9 mouse cellular contexts compared by ENCODE assay signal in the genomic region with DNA sequence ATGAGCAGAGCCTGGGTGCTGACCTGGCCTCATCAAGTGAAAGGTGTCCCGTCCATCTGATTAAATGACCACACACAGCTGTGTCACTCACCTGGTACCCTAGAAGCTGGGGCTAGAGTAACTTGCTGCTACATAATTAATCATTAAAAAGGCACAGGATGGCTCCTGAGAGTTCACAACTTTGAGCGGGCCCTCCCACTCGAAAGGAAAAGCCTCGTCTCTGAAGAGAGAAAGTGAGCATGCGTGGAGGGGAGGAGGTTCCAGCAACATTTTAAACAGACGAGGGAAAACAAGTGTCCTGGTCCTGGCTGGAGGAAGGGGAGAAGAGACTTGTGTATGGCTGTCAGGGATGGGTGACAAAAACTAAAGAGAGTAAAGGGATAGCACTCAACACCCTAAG. TPM values are rescaled to one million over a fixed set of nuclear protein-coding genes. Genes with fewer than 3 reads are reported as not detected.
DNase-seq lines count a peak whose midpoint lies in the region; ATAC-seq and TF ChIP-seq lines count a peak whose summit lies in the region.
"Had no signal": no experiment of that assay in that cellular context is flagged by ENCODE, and none has a peak within 500 bp of the region (broad histone marks: within the 10 kb centered on the region; RNA-seq: fewer than 3 reads in every experiment).

No protein-coding gene starts in this region.

- no peak for TF ChIP-seq EP300 in liver, postnatal 0 days (IDR thresholded peaks at IDR 0.05; ENCODE audit: low read depth)

- no peaks in the 10 kb centered on the region for H3K27me3 ChIP-seq in embryonic facial prominence, embryonic 11.5 days (ENCODE audit: control insufficient read depth, insufficient read depth, low read length)
- no peaks in the 10 kb centered on the region for H3K27me3 ChIP-seq in kidney, adult 2 months (replicated peaks; ENCODE audit: control insufficient read depth, insufficient read depth, low read length)
- no peaks in the 10 kb centered on the region for H3K27me3 ChIP-seq in liver, postnatal 0 days (ENCODE audit: insufficient read depth, low read length)
- no peaks in the 10 kb centered on the region for H3K27me3 ChIP-seq in cerebellum, adult 2 months (ENCODE audit: control insufficient read depth, insufficient read depth, low read length)

- ATAC-seq in embryonic facial prominence, embryonic 11.5 days (replicated peaks; ENCODE audit: insufficient number of reproducible peaks, low FRiP score, low TSS enrichment, low read depth), result no peak
- no peak for ATAC-seq in liver, postnatal 0 days

- TF ChIP-seq CTCF in gastrocnemius, adult 2 months (IDR thresholded peaks at IDR 0.05), result no peak
- no peak for TF ChIP-seq CTCF in kidney, adult 2 months (conservative IDR thresholded peaks at IDR 0.05; ENCODE audit: insufficient read depth, insufficient read length, low read depth, low read length)
- no peak for TF ChIP-seq CTCF in liver, postnatal 0 days (IDR thresholded peaks at IDR 0.05; ENCODE audit: low read depth)
- TF ChIP-seq CTCF in cerebellum, adult 2 months (IDR thresholded peaks at IDR 0.05; ENCODE audit: borderline replicate concordance, insufficient read depth, low read depth, low read length), result no peak

- peak overlapping the region; percentile 86 for H3K4me3 ChIP-seq in gastrocnemius, adult 2 months
- H3K4me3 ChIP-seq in embryonic facial prominence, embryonic 11.5 days (ENCODE audit: low read depth, low read length), result no peak overlapping the region
- H3K4me3 ChIP-seq in kidney, adult 2 months (ENCODE audit: insufficient read depth, low read depth, low read length), result peak overlapping the region; percentile 30
- H3K4me3 ChIP-seq in liver, postnatal 0 days (ENCODE audit: low read depth, low read length), result no peak overlapping the region; the same call in 1 of the 2 replicates
- no peak overlapping the region for H3K4me3 ChIP-seq in cerebellum, adult 2 months (replicated peaks; ENCODE audit: insufficient read depth, low read depth, low read length)

- peaks cover 2% of the 10 kb centered on the region for H3K4me1 ChIP-seq in embryonic facial prominence, embryonic 11.5 days (ENCODE audit: control insufficient read depth, insufficient read depth, low read length)
- H3K4me1 ChIP-seq in kidney, adult 2 months (ENCODE audit: control insufficient read depth, insufficient read depth, low read length), result peaks cover 12% of the 10 kb centered on the region
- no peaks in the 10 kb centered on the region for H3K4me1 ChIP-seq in liver, postnatal 0 days (ENCODE audit: insufficient read depth)
- H3K4me1 ChIP-seq in cerebellum, adult 2 months (ENCODE audit: control insufficient read depth, insufficient read depth, low read length), result peaks cover 7% of the 10 kb centered on the region; the same call in 1 of the 2 replicates

- WGBS in embryonic facial prominence, embryonic 11.5 days, result 53% methylated on average over 6 of the region's 6 CpGs
- 15% methylated on average over 6 of the region's 6 CpGs for WGBS in kidney, adult 2 months
- WGBS in liver, postnatal 0 days (ENCODE audit: insufficient replicate concordance), result 42% methylated on average over 6 of the region's 6 CpGs
- WGBS in cerebellum, adult 2 months, result 74% methylated on average over 6 of the region's 6 CpGs

- TF ChIP-seq POLR2A in kidney, adult 2 months (IDR thresholded peaks at IDR 0.05; ENCODE audit: low read depth, low read length), result no peak
- no peak for TF ChIP-seq POLR2A in cerebellum, adult 2 months (IDR thresholded peaks at IDR 0.05; ENCODE audit: borderline replicate concordance, insufficient read depth, low read length)

- peak overlapping the region; percentile 90; the same call in 1 of the 2 replicates for H3K27ac ChIP-seq in gastrocnemius, adult 2 months
- H3K27ac ChIP-seq in embryonic facial prominence, embryonic 11.5 days (replicated peaks; ENCODE audit: low read depth, low read length), result no peak overlapping the region
- H3K27ac ChIP-seq in kidney, adult 2 months (ENCODE audit: insufficient read depth, low read depth, low read length), result 0 out of 2 replicates have a peak overlapping the region, but pooled peaks have one; percentile 20
- H3K27ac ChIP-seq in liver, postnatal 0 days (ENCODE audit: low read depth), result no peak overlapping the region
- no peak overlapping the region for H3K27ac ChIP-seq in cerebellum, adult 2 months (ENCODE audit: insufficient read depth, low read length)

- no peaks in the 10 kb centered on the region for H3K9me3 ChIP-seq in embryonic facial prominence, embryonic 11.5 days (replicated peaks; ENCODE audit: control insufficient read depth, low read length)
- no peaks in the 10 kb centered on the region for H3K9me3 ChIP-seq in liver, postnatal 0 days (ENCODE audit: low read length)

- H3K9ac ChIP-seq in embryonic facial prominence, embryonic 11.5 days (replicated peaks; ENCODE audit: low read length), result no peak overlapping the region
- H3K9ac ChIP-seq in liver, postnatal 0 days (replicated peaks), result no peak overlapping the region

- intact Hi-C loops in gastrocnemius, adult 2 months (cut with DNase I), result no loop called here

- H3K36me3 ChIP-seq in embryonic facial prominence, embryonic 11.5 days (replicated peaks; ENCODE audit: control insufficient read depth, insufficient read depth, low read depth, low read length), result no peaks in the 10 kb centered on the region
- no peaks in the 10 kb centered on the region for H3K36me3 ChIP-seq in kidney, adult 2 months (ENCODE audit: control insufficient read depth, insufficient read depth, low read length)
- no peaks in the 10 kb centered on the region for H3K36me3 ChIP-seq in liver, postnatal 0 days (replicated peaks; ENCODE audit: insufficient read depth, low read length)

- peak overlapping the region; percentile 2; the same call in 1 of the 2 replicates for H3K4me2 ChIP-seq in embryonic facial prominence, embryonic 11.5 days (ENCODE audit: low read depth, low read length)
- peak overlapping the region; percentile 48 for H3K4me2 ChIP-seq in liver, postnatal 0 days (ENCODE audit: low read depth, low read length)

- DNase-seq in gastrocnemius, adult 2 months, result no peak
- no peak for DNase-seq in gastrocnemius, postnatal 10 days
- DNase-seq in embryonic facial prominence, embryonic 11.5 days (ENCODE audit: low spot score), result no peak
- peak; percentile 62 for DNase-seq in kidney, adult 2 months
- DNase-seq in liver, postnatal 0 days, result no peak
- DNase-seq in c-Kit-positive CD71-positive TER-119-positive erythroid progenitor cells, embryonic 14.5 days (ENCODE audit: low spot score), result no peak
- no peak for DNase-seq in cerebellum, adult 2 months
- DNase-seq in frontal cortex, postnatal 25 days (ENCODE audit: low spot score in 2 of 2), result no peak
- DNase-seq: gastrocnemius, postnatal 25 days had no signal

RNA-seq across cellular contexts. Expression of gene Cc2d2a, which starts 1.4 kb away (rescaled TPM):
- total RNA-seq in gastrocnemius, adult 2 months (2021), result 1 to 10 TPM; 4.1 to 7.7 TPM
- 10 to 100 TPM; 10.8 to 13.8 TPM for total RNA-seq in gastrocnemius, postnatal 10 days (2021)
- polyA plus RNA-seq in embryonic facial prominence, embryonic 11.5 days (2014; fragmentation: Nextera tagmentation; extraction: Ambion mirVana), result 8.7 and 10.5 TPM in 2 replicates
- polyA plus RNA-seq in kidney, adult 2 months (2012; rRNA removed), result 4.6 and 4.9 TPM in 2 replicates
- polyA plus RNA-seq in liver, postnatal 0 days (2015; fragmentation: Nextera tagmentation; extraction: Ambion mirVana), result 0.82 and 1.00 TPM in 2 replicates
- 15.4 and 16.7 TPM in 2 replicates for polyA plus RNA-seq in cerebellum, adult 2 months (2012; rRNA removed)

Comparison
In these comparisons a context has a peak if more than half of its experiments do, and no peak if none do; other contexts are left out.
1. H3K27ac ChIP-seq: peak in gastrocnemius, adult 2 months (single experiment) and kidney, adult 2 months (single experiment); none in embryonic facial prominence, embryonic 11.5 days (single experiment), liver, postnatal 0 days (single experiment) and cerebellum, adult 2 months (single experiment).
2. H3K4me3 ChIP-seq: peak in gastrocnemius, adult 2 months (single experiment) and kidney, adult 2 months (single experiment); none in embryonic facial prominence, embryonic 11.5 days (single experiment), liver, postnatal 0 days (single experiment) and cerebellum, adult 2 months (single experiment).